Mouse (Mus musculus): Measurements from ENCODE around the gene 1110012L19Rik. TPM values are rescaled to one million over a fixed set of nuclear protein-coding genes. Genes with fewer than 3 reads are reported as not detected.
A peak's percentile ranks its signal among the peaks of the same experiment; 100 is the strongest.
"Not testable (repeated sequence)": the region's sequence is repeated elsewhere in the genome, so short reads cannot be mapped to it uniquely, and the experiment has no call there.

Gene 1110012L19Rik
- 10 to 100 TPM; 17.7 to 20.9 TPM for total RNA-seq (2021)

GRCm38 (mm10) chrX:70385276-70385961 lies at the start of gene 1110012L19Rik:
Gene 1110012L19Rik, plus strand, starts transcription at chrX:70385877.
- peak; percentile 70 to 72 for DNase-seq (ENCODE audit: extremely low spot score in 1 of 2, low spot score in 2 of 2)
- intact Hi-C loops (cut with DNase I) = loop anchor here (10.0 kb wide), 1 partner anchor 89 kb away; the partner anchor contains the start of gene Tmem185a

- intact Hi-C loops (cut with DNase I) = no loop called here
- DNase-seq (ENCODE audit: extremely low spot score in 1 of 2, low spot score in 2 of 2) = no peak
These were observed 22.7 kb upstream of the 1110012L19Rik start for GRCm38 (mm10) chrX:70362985-70363384.

GRCm38 (mm10) chrX:70363446-70363845 lies 22.2 kb upstream of the 1110012L19Rik start:
- intact Hi-C loops (cut with DNase I) = no loop called here
- no peak for DNase-seq (ENCODE audit: extremely low spot score in 1 of 2, low spot score in 2 of 2)

GRCm38 (mm10) chrX:70364202-70364601 lies 21.5 kb upstream of the 1110012L19Rik start:
- intact Hi-C loops (cut with DNase I) = no loop called here
- DNase-seq (ENCODE audit: extremely low spot score in 1 of 2, low spot score in 2 of 2) = no peak

GRCm38 (mm10) chrX:70364661-70365613 lies 20.7 kb upstream of the 1110012L19Rik start, which contains the start of gene Ids:
Gene Ids, minus strand, starts transcription at chrX:70365084.
- intact Hi-C loops (cut with DNase I) = no loop called here
- peak; percentile 69 to 92 for DNase-seq (ENCODE audit: extremely low spot score in 1 of 2, low spot score in 2 of 2)

- DNase-seq (ENCODE audit: extremely low spot score in 1 of 2, low spot score in 2 of 2); intact Hi-C loops (cut with DNase I): not testable (repeated sequence)
These were observed 15.9 kb upstream of the 1110012L19Rik start for GRCm38 (mm10) chrX:70369758-70370157.

- DNase-seq (ENCODE audit: extremely low spot score in 1 of 2, low spot score in 2 of 2) = not testable (repeated sequence)
- intact Hi-C loops (cut with DNase I) = loop anchor here (5.0 kb wide), 1 partner anchor 193 kb away; no protein-coding TSS in a partner anchor
These were observed 11.1 kb upstream of the 1110012L19Rik start for GRCm38 (mm10) chrX:70374469-70375110.

GRCm38 (mm10) chrX:70384917-70385275 lies 781 bp upstream of the 1110012L19Rik start:
- intact Hi-C loops (cut with DNase I) = loop anchor here (10.0 kb wide), 1 partner anchor 90 kb away; the partner anchor contains the start of gene Tmem185a
- DNase-seq (ENCODE audit: extremely low spot score in 1 of 2, low spot score in 2 of 2) = no peak

GRCm38 (mm10) chrX:70385962-70386351 lies 280 bp downstream of the 1110012L19Rik start:
- DNase-seq (ENCODE audit: extremely low spot score in 1 of 2, low spot score in 2 of 2) = peak in 1 of 2 experiments; percentile 30
- intact Hi-C loops (cut with DNase I) = loop anchor here (10.0 kb wide), 1 partner anchor 89 kb away; the partner anchor contains the start of gene Tmem185a

GRCm38 (mm10) chrX:70392636-70393035 lies 7.0 kb downstream of the 1110012L19Rik start:
- DNase-seq (ENCODE audit: extremely low spot score in 1 of 2, low spot score in 2 of 2); intact Hi-C loops (cut with DNase I): not testable (repeated sequence)

- intact Hi-C loops (cut with DNase I); DNase-seq (ENCODE audit: extremely low spot score in 1 of 2, low spot score in 2 of 2): not testable (repeated sequence)
These were observed 39.8 kb downstream of the 1110012L19Rik start for GRCm38 (mm10) chrX:70425473-70425872.

Other genes starting within 250 kb of the 1110012L19Rik start
- gene Ids, start 20.8 kb upstream of the 1110012L19Rik start, total RNA-seq (2021) = 100 to 1,000 TPM; 376 to 413 TPM
- 10 to 100 TPM; 38.4 TPM for gene Tmem185a, start 91.3 kb downstream of the 1110012L19Rik start, total RNA-seq (2021)